Mouse (Mus musculus): ENCODE measurements at regions not wholly inside any gene's neighbourhood (a gene's known extent, or its start where the extent isn't known, plus 50 kb on each side); places are given as distances from the start of the nearest gene placed in this dataset.

- H3K4me3 ChIP-seq (ENCODE audit: low read length): no peak overlapping the region
- WGBS: 62% methylated on average over 3 of the region's 3 CpGs
- H3K4me1 ChIP-seq (replicated peaks; ENCODE audit: control insufficient read depth, insufficient read depth, low read length): no peaks in the 10 kb centered on the region
- H3K36me3 ChIP-seq (ENCODE audit: control insufficient read depth, insufficient read depth, low read length): no peaks in the 10 kb centered on the region
- no peak overlapping the region for H3K27ac ChIP-seq (ENCODE audit: low read length)
- no peak overlapping the region for H3K9ac ChIP-seq (ENCODE audit: low read length)
- H3K4me2 ChIP-seq (ENCODE audit: low read depth, low read length): no peak overlapping the region
- no peaks in the 10 kb centered on the region for H3K9me3 ChIP-seq (ENCODE audit: control insufficient read depth, low read length)
- ATAC-seq (ENCODE audit: low read depth): no peak
- no peaks in the 10 kb centered on the region for H3K27me3 ChIP-seq (ENCODE audit: control insufficient read depth, insufficient read depth, low read depth, low read length)
Measured at GRCm38 (mm10) chr9:113524307-113524706, 183.8 kb downstream of the Pdcd6ip start.

- no peak for ATAC-seq (ENCODE audit: low read depth)
- Histone ChIP-seq H3K36me3 (ENCODE audit: control insufficient read depth, insufficient read depth, low read length) (no peaks in the 10 kb centered on the region), H3K9ac (ENCODE audit: low read length) (no peak overlapping the region), H3K9me3 (ENCODE audit: control insufficient read depth, low read length) (no peaks in the 10 kb centered on the region), H3K4me3 (ENCODE audit: low read length) (no peak overlapping the region), H3K4me1 (replicated peaks; ENCODE audit: control insufficient read depth, insufficient read depth, low read length) (no peaks in the 10 kb centered on the region), H3K27ac (ENCODE audit: low read length) (no peak overlapping the region), H3K27me3 (ENCODE audit: control insufficient read depth, insufficient read depth, low read depth, low read length) (no peaks in the 10 kb centered on the region), H3K4me2 (ENCODE audit: low read depth, low read length) (no peak overlapping the region)
- WGBS: 84% methylated on average over 2 of the region's 2 CpGs
Measured at GRCm38 (mm10) chr9:113523173-113523572, 184.9 kb downstream of the Pdcd6ip start.

GRCm38 (mm10) chr9:113519727-113520126, 188.3 kb downstream of the Pdcd6ip start:
- no peaks in the 10 kb centered on the region for H3K9me3 ChIP-seq (ENCODE audit: control insufficient read depth, low read length)
- H3K27ac ChIP-seq (ENCODE audit: low read length): no peak overlapping the region
- H3K4me1 ChIP-seq (replicated peaks; ENCODE audit: control insufficient read depth, insufficient read depth, low read length): no peaks in the 10 kb centered on the region
- no peak for ATAC-seq (ENCODE audit: low read depth)
- no peaks in the 10 kb centered on the region for H3K27me3 ChIP-seq (ENCODE audit: control insufficient read depth, insufficient read depth, low read depth, low read length)
- WGBS: 59% methylated on average over 10 of the region's 10 CpGs
- no peak overlapping the region for H3K4me2 ChIP-seq (ENCODE audit: low read depth, low read length)
- H3K36me3 ChIP-seq (ENCODE audit: control insufficient read depth, insufficient read depth, low read length): no peaks in the 10 kb centered on the region
- no peak overlapping the region for H3K4me3 ChIP-seq (ENCODE audit: low read length)
- no peak overlapping the region for H3K9ac ChIP-seq (ENCODE audit: low read length)

GRCm38 (mm10) chr9:113518482-113518881, 189.6 kb downstream of the Pdcd6ip start:
- Histone ChIP-seq H3K4me1 (replicated peaks; ENCODE audit: control insufficient read depth, insufficient read depth, low read length) (no peaks in the 10 kb centered on the region), H3K9ac (ENCODE audit: low read length) (no peak overlapping the region), H3K27ac (ENCODE audit: low read length) (no peak overlapping the region), H3K4me2 (ENCODE audit: low read depth, low read length) (no peak overlapping the region), H3K4me3 (ENCODE audit: low read length) (no peak overlapping the region), H3K27me3 (ENCODE audit: control insufficient read depth, insufficient read depth, low read depth, low read length) (no peaks in the 10 kb centered on the region), H3K9me3 (ENCODE audit: control insufficient read depth, low read length) (no peaks in the 10 kb centered on the region), H3K36me3 (ENCODE audit: control insufficient read depth, insufficient read depth, low read length) (no peaks in the 10 kb centered on the region)
- 66% methylated on average over 3 of the region's 3 CpGs for WGBS
- ATAC-seq (ENCODE audit: low read depth): no peak

- 88% methylated on average over 6 of the region's 6 CpGs for WGBS
- H3K4me1 ChIP-seq (replicated peaks; ENCODE audit: control insufficient read depth, insufficient read depth, low read length): no peaks in the 10 kb centered on the region
- no peaks in the 10 kb centered on the region for H3K9me3 ChIP-seq (ENCODE audit: control insufficient read depth, low read length)
- no peak overlapping the region for H3K4me3 ChIP-seq (ENCODE audit: low read length)
- H3K27me3 ChIP-seq (ENCODE audit: control insufficient read depth, insufficient read depth, low read depth, low read length): no peaks in the 10 kb centered on the region
- no peaks in the 10 kb centered on the region for H3K36me3 ChIP-seq (ENCODE audit: control insufficient read depth, insufficient read depth, low read length)
- H3K27ac ChIP-seq (ENCODE audit: low read length): no peak overlapping the region
- H3K9ac ChIP-seq (ENCODE audit: low read length): no peak overlapping the region
- no peak overlapping the region for H3K4me2 ChIP-seq (ENCODE audit: low read depth, low read length)
- no peak for ATAC-seq (ENCODE audit: low read depth)
Measured at GRCm38 (mm10) chr9:113517756-113518155, 190.3 kb downstream of the Pdcd6ip start.

GRCm38 (mm10) chr9:113515703-113516020, 192.4 kb downstream of the Pdcd6ip start:
- no peak overlapping the region for H3K9ac ChIP-seq (ENCODE audit: low read length)
- H3K4me1 ChIP-seq (replicated peaks; ENCODE audit: control insufficient read depth, insufficient read depth, low read length): no peaks in the 10 kb centered on the region
- ATAC-seq (ENCODE audit: low read depth): no peak
- no peak overlapping the region for H3K4me2 ChIP-seq (ENCODE audit: low read depth, low read length)
- H3K27ac ChIP-seq (ENCODE audit: low read length): no peak overlapping the region
- H3K36me3 ChIP-seq (ENCODE audit: control insufficient read depth, insufficient read depth, low read length): no peaks in the 10 kb centered on the region
- WGBS: 74% methylated on average over 6 of the region's 6 CpGs
- no peak overlapping the region for H3K4me3 ChIP-seq (ENCODE audit: low read length)
- H3K9me3 ChIP-seq (ENCODE audit: control insufficient read depth, low read length): no peaks in the 10 kb centered on the region
- no peaks in the 10 kb centered on the region for H3K27me3 ChIP-seq (ENCODE audit: control insufficient read depth, insufficient read depth, low read depth, low read length)

GRCm38 (mm10) chr9:113514846-113515702, 193.0 kb downstream of the Pdcd6ip start:
- H3K27ac ChIP-seq (ENCODE audit: low read length): no peak overlapping the region
- no peaks in the 10 kb centered on the region for H3K36me3 ChIP-seq (ENCODE audit: control insufficient read depth, insufficient read depth, low read length)
- 69% methylated on average over 23 of the region's 23 CpGs for WGBS
- no peak for ATAC-seq (ENCODE audit: low read depth)
- no peaks in the 10 kb centered on the region for H3K27me3 ChIP-seq (ENCODE audit: control insufficient read depth, insufficient read depth, low read depth, low read length)
- no peaks in the 10 kb centered on the region for H3K9me3 ChIP-seq (ENCODE audit: control insufficient read depth, low read length)
- no peak overlapping the region for H3K9ac ChIP-seq (ENCODE audit: low read length)
- H3K4me3 ChIP-seq (ENCODE audit: low read length): no peak overlapping the region
- no peaks in the 10 kb centered on the region for H3K4me1 ChIP-seq (replicated peaks; ENCODE audit: control insufficient read depth, insufficient read depth, low read length)
- H3K4me2 ChIP-seq (ENCODE audit: low read depth, low read length): no peak overlapping the region

GRCm38 (mm10) chr9:113511302-113511701, 196.8 kb downstream of the Pdcd6ip start:
- H3K27ac ChIP-seq (ENCODE audit: low read length): no peak overlapping the region
- no peak overlapping the region for H3K9ac ChIP-seq (ENCODE audit: low read length)
- no peak for ATAC-seq (ENCODE audit: low read depth)
- no peaks in the 10 kb centered on the region for H3K27me3 ChIP-seq (ENCODE audit: control insufficient read depth, insufficient read depth, low read depth, low read length)
- WGBS: 81% methylated on average over 5 of the region's 5 CpGs
- H3K4me1 ChIP-seq (replicated peaks; ENCODE audit: control insufficient read depth, insufficient read depth, low read length): no peaks in the 10 kb centered on the region
- H3K4me2 ChIP-seq (ENCODE audit: low read depth, low read length): no peak overlapping the region
- no peak overlapping the region for H3K4me3 ChIP-seq (ENCODE audit: low read length)
- H3K36me3 ChIP-seq (ENCODE audit: control insufficient read depth, insufficient read depth, low read length): no peaks in the 10 kb centered on the region
- H3K9me3 ChIP-seq (ENCODE audit: control insufficient read depth, low read length): no peaks in the 10 kb centered on the region

- H3K4me2 ChIP-seq (ENCODE audit: low read depth, low read length): no peak overlapping the region
- no peak for ATAC-seq (ENCODE audit: low read depth)
Measured at GRCm38 (mm10) chr9:113509368-113509767, 198.7 kb downstream of the Pdcd6ip start.

More at GRCm38 (mm10) chr9:113509368-113509767, 198.7 kb downstream of the Pdcd6ip start:
- Histone ChIP-seq H3K36me3 (ENCODE audit: control insufficient read depth, insufficient read depth, low read length) (no peaks in the 10 kb centered on the region), H3K9ac (ENCODE audit: low read length) (no peak overlapping the region), H3K4me3 (ENCODE audit: low read length) (no peak overlapping the region), H3K27ac (ENCODE audit: low read length) (no peak overlapping the region), H3K27me3 (ENCODE audit: control insufficient read depth, insufficient read depth, low read depth, low read length) (no peaks in the 10 kb centered on the region), H3K9me3 (ENCODE audit: control insufficient read depth, low read length) (no peaks in the 10 kb centered on the region), H3K4me1 (replicated peaks; ENCODE audit: control insufficient read depth, insufficient read depth, low read length) (no peaks in the 10 kb centered on the region)
- WGBS: 93% methylated on average over 7 of the region's 7 CpGs
